Mouse (Mus musculus): ENCODE results near the gene Ubiad1. TPM values are rescaled to one million over a fixed set of nuclear protein-coding genes. Genes with fewer than 3 reads are reported as not detected.

Ubiad1 gene
- polyA plus RNA-seq, 1 experiment from 2014 or later = 24.6 TPM

GRCm38 (mm10) chr4:148471363-148471806 is 26.8 kb upstream of the Ubiad1 start:
- H3K4me2 ChIP-seq (ENCODE audit: low read depth, low read length) = no peak overlapping the region
- ATAC-seq = no peak

DNA sequence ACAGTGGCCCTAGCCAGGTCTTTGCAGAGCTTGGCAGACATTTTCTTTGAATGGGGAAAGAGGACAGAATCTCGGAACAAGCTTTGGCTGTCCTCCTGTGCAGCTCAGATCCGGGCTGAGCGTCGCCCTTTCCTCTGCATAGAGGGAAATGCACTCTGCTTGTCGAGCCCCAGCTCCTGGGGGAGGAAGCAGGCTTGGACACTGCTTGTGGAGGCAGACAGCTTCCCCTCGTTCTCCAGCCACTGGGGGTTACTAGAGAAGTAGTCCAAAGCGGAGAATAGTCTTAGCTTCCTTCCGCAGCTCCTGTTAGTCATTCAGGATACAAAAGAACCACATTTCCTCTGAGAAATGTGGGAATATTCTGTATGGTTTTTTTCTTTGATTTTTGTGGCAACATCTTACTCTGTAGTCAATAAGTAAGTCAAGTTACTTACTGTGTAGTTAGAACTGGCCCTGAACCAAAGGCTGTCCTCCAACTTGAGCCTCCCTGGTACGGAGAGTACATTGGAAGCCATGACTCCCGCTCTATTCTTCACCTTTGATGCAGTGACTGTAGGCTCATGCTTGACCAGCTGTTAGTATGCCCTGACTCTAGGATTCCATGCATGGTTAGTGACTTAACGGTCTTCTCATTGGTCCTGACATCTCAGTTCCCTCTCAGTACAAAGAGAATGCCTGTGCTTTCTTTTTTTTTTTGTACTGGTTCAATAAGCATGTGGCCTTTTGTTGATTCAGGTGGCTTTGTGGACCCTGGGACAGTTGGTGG is 25.1 kb upstream of the Ubiad1 start:
- no peaks in the 10 kb centered on the region for H3K27me3 ChIP-seq (replicated peaks; ENCODE audit: control insufficient read depth, insufficient read depth, low read length)
- 94% methylated on average over 11 of the region's 11 CpGs for WGBS
- H3K9ac ChIP-seq (ENCODE audit: low read depth, low read length) = no peak overlapping the region
- peaks cover 13% of the 10 kb centered on the region for H3K36me3 ChIP-seq (ENCODE audit: control insufficient read depth, insufficient read depth, low read length)
- H3K4me2 ChIP-seq (ENCODE audit: low read depth, low read length) = no peak overlapping the region
- no peak for ATAC-seq
- no peaks in the 10 kb centered on the region for H3K9me3 ChIP-seq (ENCODE audit: control insufficient read depth, low read length)
- no peak overlapping the region for H3K4me3 ChIP-seq (ENCODE audit: low read length)
- no peak overlapping the region for H3K27ac ChIP-seq (ENCODE audit: low read length)
- no peaks in the 10 kb centered on the region for H3K4me1 ChIP-seq (ENCODE audit: control insufficient read depth, insufficient read depth, low read length)

More at GRCm38 (mm10) chr4:148471363-148471806, 26.8 kb upstream of the Ubiad1 start:
- no peak overlapping the region for H3K4me3 ChIP-seq (ENCODE audit: low read length)
- WGBS = 84% methylated on average over 10 of the region's 10 CpGs
- H3K9ac ChIP-seq (ENCODE audit: low read depth, low read length) = no peak overlapping the region
- no peaks in the 10 kb centered on the region for H3K4me1 ChIP-seq (ENCODE audit: control insufficient read depth, insufficient read depth, low read length)
- no peak overlapping the region for H3K27ac ChIP-seq (ENCODE audit: low read length)
- peaks cover 15% of the 10 kb centered on the region for H3K36me3 ChIP-seq (ENCODE audit: control insufficient read depth, insufficient read depth, low read length)
- H3K27me3 ChIP-seq (replicated peaks; ENCODE audit: control insufficient read depth, insufficient read depth, low read length) = no peaks in the 10 kb centered on the region
- no peaks in the 10 kb centered on the region for H3K9me3 ChIP-seq (ENCODE audit: control insufficient read depth, low read length)

DNA sequence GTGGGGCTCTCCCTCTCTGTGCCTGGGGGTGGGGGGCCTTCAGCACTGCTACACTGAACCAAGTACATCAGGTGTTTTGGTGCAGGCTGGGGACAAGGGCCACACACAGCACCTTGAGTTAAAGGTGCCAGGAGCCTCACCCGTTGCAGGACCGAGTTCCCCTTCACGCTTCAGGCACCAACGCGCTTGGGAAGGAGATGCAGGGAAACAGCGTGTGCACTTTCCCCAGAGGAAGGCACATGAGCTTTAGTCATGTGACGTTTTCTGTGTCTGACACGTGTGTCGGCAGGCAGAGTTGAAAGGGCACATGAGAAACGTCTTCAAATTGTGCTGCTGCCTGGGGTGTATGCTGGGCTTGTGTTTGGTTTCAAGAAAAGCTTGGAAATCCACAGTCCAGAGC is 23.8 kb upstream of the Ubiad1 start:
- peaks cover 19% of the 10 kb centered on the region for H3K36me3 ChIP-seq (ENCODE audit: control insufficient read depth, insufficient read depth, low read length)
- no peaks in the 10 kb centered on the region for H3K9me3 ChIP-seq (ENCODE audit: control insufficient read depth, low read length)
- ATAC-seq = no peak
- H3K4me1 ChIP-seq (ENCODE audit: control insufficient read depth, insufficient read depth, low read length) = no peaks in the 10 kb centered on the region
- H3K27ac ChIP-seq (ENCODE audit: low read length) = no peak overlapping the region
- 90% methylated on average over 10 of the region's 10 CpGs for WGBS
- no peak overlapping the region for H3K9ac ChIP-seq (ENCODE audit: low read depth, low read length)
- H3K4me2 ChIP-seq (ENCODE audit: low read depth, low read length) = no peak overlapping the region
- H3K27me3 ChIP-seq (replicated peaks; ENCODE audit: control insufficient read depth, insufficient read depth, low read length) = no peaks in the 10 kb centered on the region
- no peak overlapping the region for H3K4me3 ChIP-seq (ENCODE audit: low read length)

GRCm38 (mm10) chr4:148466511-148467079 is 22.0 kb upstream of the Ubiad1 start:
- WGBS = 93% methylated on average over 5 of the region's 5 CpGs
- H3K4me3 ChIP-seq (ENCODE audit: low read length) = no peak overlapping the region
- H3K4me1 ChIP-seq (ENCODE audit: control insufficient read depth, insufficient read depth, low read length) = no peaks in the 10 kb centered on the region
- no peak overlapping the region for H3K4me2 ChIP-seq (ENCODE audit: low read depth, low read length)
- ATAC-seq = no peak
- H3K36me3 ChIP-seq (ENCODE audit: control insufficient read depth, insufficient read depth, low read length) = peaks cover 19% of the 10 kb centered on the region
- no peak overlapping the region for H3K27ac ChIP-seq (ENCODE audit: low read length)
- no peaks in the 10 kb centered on the region for H3K9me3 ChIP-seq (ENCODE audit: control insufficient read depth, low read length)
- no peaks in the 10 kb centered on the region for H3K27me3 ChIP-seq (replicated peaks; ENCODE audit: control insufficient read depth, insufficient read depth, low read length)
- H3K9ac ChIP-seq (ENCODE audit: low read depth, low read length) = no peak overlapping the region

GRCm38 (mm10) chr4:148464869-148465268 is 20.3 kb upstream of the Ubiad1 start:
- ATAC-seq = no peak
- Histone ChIP-seq H3K4me2 (ENCODE audit: low read depth, low read length) (no peak overlapping the region), H3K27me3 (replicated peaks; ENCODE audit: control insufficient read depth, insufficient read depth, low read length) (no peaks in the 10 kb centered on the region), H3K36me3 (ENCODE audit: control insufficient read depth, insufficient read depth, low read length) (peaks cover 17% of the 10 kb centered on the region; the same call in 1 of the 2 replicates), H3K4me3 (ENCODE audit: low read length) (no peak overlapping the region), H3K27ac (ENCODE audit: low read length) (no peak overlapping the region), H3K9ac (ENCODE audit: low read depth, low read length) (no peak overlapping the region), H3K9me3 (ENCODE audit: control insufficient read depth, low read length) (no peaks in the 10 kb centered on the region), H3K4me1 (ENCODE audit: control insufficient read depth, insufficient read depth, low read length) (no peaks in the 10 kb centered on the region)
- 94% methylated on average over 12 of the region's 12 CpGs for WGBS

DNA sequence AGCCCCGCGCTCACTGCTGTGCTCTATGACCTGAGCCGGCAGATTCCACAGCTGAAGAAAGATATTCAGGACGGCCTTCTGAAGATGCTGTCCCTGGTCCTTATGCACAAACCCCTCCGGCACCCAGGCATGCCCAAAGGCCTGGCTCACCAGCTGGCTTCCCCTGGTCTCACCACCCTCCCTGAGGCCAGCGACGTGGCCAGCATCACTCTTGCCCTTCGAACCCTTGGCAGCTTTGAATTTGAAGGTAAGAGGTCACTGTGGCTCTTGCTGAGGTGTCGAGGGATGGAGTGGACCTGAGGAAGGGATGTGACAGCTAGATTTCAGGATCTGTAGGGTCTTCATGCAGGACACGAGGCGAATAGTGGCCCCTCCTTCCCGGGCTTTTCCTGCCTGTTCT is 19.7 kb upstream of the Ubiad1 start:
- WGBS = 88% methylated on average over 12 of the region's 12 CpGs
- Histone ChIP-seq H3K4me1 (ENCODE audit: control insufficient read depth, insufficient read depth, low read length) (no peaks in the 10 kb centered on the region), H3K27me3 (replicated peaks; ENCODE audit: control insufficient read depth, insufficient read depth, low read length) (no peaks in the 10 kb centered on the region), H3K9ac (ENCODE audit: low read depth, low read length) (no peak overlapping the region), H3K4me2 (ENCODE audit: low read depth, low read length) (no peak overlapping the region), H3K9me3 (ENCODE audit: control insufficient read depth, low read length) (no peaks in the 10 kb centered on the region), H3K4me3 (ENCODE audit: low read length) (no peak overlapping the region), H3K36me3 (ENCODE audit: control insufficient read depth, insufficient read depth, low read length) (peaks cover 17% of the 10 kb centered on the region; the same call in 1 of the 2 replicates), H3K27ac (ENCODE audit: low read length) (no peak overlapping the region)
- no peak for ATAC-seq

GRCm38 (mm10) chr4:148463208-148463960 is 18.8 kb upstream of the Ubiad1 start:
- Histone ChIP-seq H3K9me3 (ENCODE audit: control insufficient read depth, low read length) (no peaks in the 10 kb centered on the region), H3K4me1 (ENCODE audit: control insufficient read depth, insufficient read depth, low read length) (no peaks in the 10 kb centered on the region), H3K27me3 (replicated peaks; ENCODE audit: control insufficient read depth, insufficient read depth, low read length) (no peaks in the 10 kb centered on the region), H3K9ac (ENCODE audit: low read depth, low read length) (no peak overlapping the region), H3K27ac (ENCODE audit: low read length) (no peak overlapping the region), H3K4me2 (ENCODE audit: low read depth, low read length) (no peak overlapping the region), H3K36me3 (ENCODE audit: control insufficient read depth, insufficient read depth, low read length) (peaks cover 18% of the 10 kb centered on the region; the same call in 1 of the 2 replicates), H3K4me3 (ENCODE audit: low read length) (no peak overlapping the region)
- ATAC-seq = peak; percentile 42
- 70% methylated on average over 14 of the region's 14 CpGs for WGBS

DNA sequence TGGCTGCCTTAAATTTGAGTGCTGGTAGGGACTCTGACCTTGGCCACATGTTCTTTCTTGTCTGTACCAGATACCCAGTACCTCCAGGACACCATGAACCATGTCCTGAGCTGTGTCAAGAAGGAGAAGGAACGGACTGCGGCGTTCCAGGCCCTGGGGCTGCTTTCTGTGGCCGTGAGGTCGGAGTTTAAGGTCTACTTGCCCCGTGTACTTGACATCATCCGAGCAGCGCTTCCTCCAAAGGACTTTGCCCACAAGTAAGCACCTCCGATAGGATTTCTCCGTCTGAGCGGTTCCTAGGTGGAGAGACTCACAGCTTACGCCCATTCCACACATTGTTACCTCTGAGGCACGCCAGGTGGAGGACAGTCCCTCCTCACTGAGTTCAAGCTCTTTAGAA is 18.1 kb upstream of the Ubiad1 start:
- Histone ChIP-seq H3K36me3 (ENCODE audit: control insufficient read depth, insufficient read depth, low read length) (peaks cover 20% of the 10 kb centered on the region; the same call in 1 of the 2 replicates), H3K4me3 (ENCODE audit: low read length) (no peak overlapping the region), H3K4me1 (ENCODE audit: control insufficient read depth, insufficient read depth, low read length) (no peaks in the 10 kb centered on the region), H3K9me3 (ENCODE audit: control insufficient read depth, low read length) (no peaks in the 10 kb centered on the region), H3K27ac (ENCODE audit: low read length) (no peak overlapping the region), H3K9ac (ENCODE audit: low read depth, low read length) (no peak overlapping the region), H3K4me2 (ENCODE audit: low read depth, low read length) (no peak overlapping the region), H3K27me3 (replicated peaks; ENCODE audit: control insufficient read depth, insufficient read depth, low read length) (no peaks in the 10 kb centered on the region)
- 96% methylated on average over 13 of the region's 13 CpGs for WGBS
- no peak for ATAC-seq

- H3K9ac ChIP-seq (ENCODE audit: low read depth, low read length) = no peak overlapping the region
- no peaks in the 10 kb centered on the region for H3K27me3 ChIP-seq (replicated peaks; ENCODE audit: control insufficient read depth, insufficient read depth, low read length)
- no peak overlapping the region for H3K4me3 ChIP-seq (ENCODE audit: low read length)
- WGBS = 80% methylated on average over 4 of the region's 4 CpGs
- no peaks in the 10 kb centered on the region for H3K9me3 ChIP-seq (ENCODE audit: control insufficient read depth, low read length)
- H3K27ac ChIP-seq (ENCODE audit: low read length) = no peak overlapping the region
- no peak for ATAC-seq
- no peak overlapping the region for H3K4me2 ChIP-seq (ENCODE audit: low read depth, low read length)
- no peaks in the 10 kb centered on the region for H3K4me1 ChIP-seq (ENCODE audit: control insufficient read depth, insufficient read depth, low read length)
- peaks cover 23% of the 10 kb centered on the region; the same call in 1 of the 2 replicates for H3K36me3 ChIP-seq (ENCODE audit: control insufficient read depth, insufficient read depth, low read length)
Observed at GRCm38 (mm10) chr4:148461772-148462171, 17.2 kb upstream of the Ubiad1 start.

Measured in intestine, embryonic 16.5 days (tissue).